Mouse (Mus musculus) right cerebral cortex, postnatal 10 days (tissue): ENCODE results near the gene C1ql4.

Experiments used
- DNase-seq, 2 experiments: peaks; one replicate each; pipeline ENCODE4 v3.0.0; 2021; ENCODE audit warnings: low spot score in 2 of 2

C1ql4 gene

GRCm38 (mm10) chr15:99087253-99088075 lies at the start of gene C1ql4:
Gene C1ql4, minus strand, starts transcription at chr15:99087817.
- no peak for DNase-seq

GRCm38 (mm10) chr15:99129956-99130910 lies 42.6 kb upstream of the C1ql4 start:
- DNase-seq, result no peak

GRCm38 (mm10) chr15:99129441-99129840 lies 41.8 kb upstream of the C1ql4 start:
- no peak for DNase-seq

GRCm38 (mm10) chr15:99127851-99128522 lies 40.4 kb upstream of the C1ql4 start:
- DNase-seq, result no peak

GRCm38 (mm10) chr15:99126816-99127365 lies 39.3 kb upstream of the C1ql4 start:
- peak in 1 of 2 experiments; percentile 36 for DNase-seq

GRCm38 (mm10) chr15:99126081-99126815 lies 38.6 kb upstream of the C1ql4 start:
- DNase-seq, result peak; percentile 91 to 93

GRCm38 (mm10) chr15:99125711-99126080 lies 38.1 kb upstream of the C1ql4 start, which contains the start of gene Spats2:
Gene Spats2, plus strand, starts transcription at chr15:99125916.
- DNase-seq, result no peak

- DNase-seq, result no peak
Measured at GRCm38 (mm10) chr15:99122642-99123041, 35.0 kb upstream of the C1ql4 start.

- no peak for DNase-seq
Measured at GRCm38 (mm10) chr15:99120814-99121213, 33.2 kb upstream of the C1ql4 start.

- no peak for DNase-seq
Measured at GRCm38 (mm10) chr15:99116539-99116938, 28.9 kb upstream of the C1ql4 start.

GRCm38 (mm10) chr15:99115065-99115423 lies 27.4 kb upstream of the C1ql4 start:
- no peak for DNase-seq

GRCm38 (mm10) chr15:99114312-99115064 lies 26.9 kb upstream of the C1ql4 start:
- no peak for DNase-seq

GRCm38 (mm10) chr15:99113396-99113975 lies 25.9 kb upstream of the C1ql4 start:
- no peak for DNase-seq

GRCm38 (mm10) chr15:99112843-99113395 lies 25.3 kb upstream of the C1ql4 start:
- DNase-seq, result no peak

GRCm38 (mm10) chr15:99111809-99112208 lies 24.2 kb upstream of the C1ql4 start:
- no peak for DNase-seq

- DNase-seq, result no peak
Measured at GRCm38 (mm10) chr15:99111139-99111538, 23.5 kb upstream of the C1ql4 start.

- DNase-seq, result no peak
Measured at GRCm38 (mm10) chr15:99107866-99108265, 20.2 kb upstream of the C1ql4 start.

- DNase-seq, result no peak
Measured at GRCm38 (mm10) chr15:99105238-99105637, 17.6 kb upstream of the C1ql4 start.

- DNase-seq, result no peak
Measured at GRCm38 (mm10) chr15:99099984-99100383, 12.4 kb upstream of the C1ql4 start.
